Mouse (Mus musculus): Measurements from ENCODE around the gene Tmem8.

Gene Tmem8

GRCm38 (mm10) chr17:26142796-26143195, 29.7 kb downstream of the Tmem8 start:
- no peak for DNase-seq (ENCODE audit: low read depth, low spot score)

- no peak for DNase-seq (ENCODE audit: low read depth, low spot score)
Observed at GRCm38 (mm10) chr17:26143386-26143785, 30.3 kb downstream of the Tmem8 start.

- no peak for DNase-seq (ENCODE audit: low read depth, low spot score)
Observed at GRCm38 (mm10) chr17:26149056-26149455, 36.0 kb downstream of the Tmem8 start.

DNA sequence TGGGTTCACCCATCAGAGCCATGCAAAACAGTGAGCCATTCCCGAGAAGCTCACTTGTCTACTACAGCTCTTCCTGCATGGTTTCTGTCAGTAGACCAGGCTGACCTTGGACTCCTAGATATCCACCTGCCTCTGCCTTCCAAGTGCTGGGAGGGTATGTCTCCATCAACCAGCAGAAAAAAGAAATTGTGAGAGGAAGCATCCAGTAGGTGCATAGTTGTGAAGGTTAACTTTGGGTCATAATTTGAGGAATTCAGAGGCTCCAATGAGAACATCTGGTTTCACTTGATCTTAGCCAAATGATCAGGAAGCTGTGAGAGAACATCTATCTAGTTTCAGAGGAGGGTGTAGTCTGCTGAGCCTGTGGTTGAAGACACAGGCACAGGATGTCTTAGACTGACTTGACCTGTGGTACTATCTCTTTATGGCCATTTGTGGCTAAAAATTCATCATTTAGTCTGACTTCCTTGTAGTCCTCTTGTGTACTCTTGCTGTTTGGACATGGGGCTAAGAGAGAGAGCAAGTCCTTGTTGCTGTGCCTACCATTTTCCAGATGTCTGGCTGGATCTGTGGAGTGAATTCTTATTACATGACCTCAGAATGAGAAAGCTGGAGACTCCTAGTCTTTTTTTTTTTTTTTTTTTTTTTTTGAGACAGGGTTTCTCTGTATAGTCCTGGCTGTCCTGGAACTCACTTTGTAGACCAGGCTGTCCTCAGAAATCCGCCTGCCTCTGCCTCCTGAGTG, 39.0 kb downstream of the Tmem8 start:
- no peak for DNase-seq (ENCODE audit: low read depth, low spot score)

- DNase-seq (ENCODE audit: low read depth, low spot score) = no peak
Observed at GRCm38 (mm10) chr17:26162736-26163135, 49.6 kb downstream of the Tmem8 start.

GRCm38 (mm10) chr17:26168039-26168438, 54.9 kb downstream of the Tmem8 start:
- no peak for DNase-seq (ENCODE audit: low read depth, low spot score)

Measured in forelimb bud, embryonic 11.5 days (tissue).